Mouse (Mus musculus): ENCODE data around the gene Trpm5. TPM values are rescaled to one million over a fixed set of nuclear protein-coding genes. Genes with fewer than 3 reads are reported as not detected.

Gene Trpm5
- polyA plus RNA-seq, 1 experiment: not detected

GRCm38 (mm10) chr7:143122191-143122590, 27.7 kb upstream of the Trpm5 start:
- no peaks in the 10 kb centered on the region for H3K27me3 ChIP-seq (ENCODE audit: control insufficient read depth)
- H3K36me3 ChIP-seq (ENCODE audit: control insufficient read depth): no peaks in the 10 kb centered on the region
- H3K4me3 ChIP-seq (replicated peaks): no peak overlapping the region
- H3K9me3 ChIP-seq (ENCODE audit: control insufficient read depth, low read length): no peaks in the 10 kb centered on the region
- TF ChIP-seq GATA1 (IDR thresholded peaks at IDR 0.05; ENCODE audit: low read length): no peak
- TF ChIP-seq TAL1 (IDR thresholded peaks at IDR 0.05; ENCODE audit: low read length): no peak
- no peaks in the 10 kb centered on the region; the same call in 1 of the 2 replicates for H3K4me1 ChIP-seq (ENCODE audit: control insufficient read depth)

DNA sequence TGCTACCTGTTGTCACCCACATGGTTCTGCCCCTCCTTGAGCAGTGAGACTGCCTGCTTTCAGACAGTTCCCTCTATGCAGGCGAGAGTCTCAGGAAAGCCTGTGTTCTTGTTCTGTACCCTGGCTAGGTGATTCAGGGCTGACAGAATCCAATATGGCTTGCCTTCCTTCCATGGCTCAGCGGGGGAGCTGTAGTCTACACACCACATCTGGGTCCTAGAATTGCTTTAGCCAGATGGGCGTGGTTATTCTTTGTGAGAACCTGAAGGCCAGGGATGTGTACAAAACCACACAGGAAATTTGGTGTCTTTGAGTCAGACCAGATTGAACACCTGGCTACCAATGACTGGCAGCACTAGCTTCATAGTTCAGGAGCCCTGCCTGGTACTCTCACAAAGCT, 25.4 kb upstream of the Trpm5 start:
- no peaks in the 10 kb centered on the region for H3K27me3 ChIP-seq (ENCODE audit: control insufficient read depth)

DNA sequence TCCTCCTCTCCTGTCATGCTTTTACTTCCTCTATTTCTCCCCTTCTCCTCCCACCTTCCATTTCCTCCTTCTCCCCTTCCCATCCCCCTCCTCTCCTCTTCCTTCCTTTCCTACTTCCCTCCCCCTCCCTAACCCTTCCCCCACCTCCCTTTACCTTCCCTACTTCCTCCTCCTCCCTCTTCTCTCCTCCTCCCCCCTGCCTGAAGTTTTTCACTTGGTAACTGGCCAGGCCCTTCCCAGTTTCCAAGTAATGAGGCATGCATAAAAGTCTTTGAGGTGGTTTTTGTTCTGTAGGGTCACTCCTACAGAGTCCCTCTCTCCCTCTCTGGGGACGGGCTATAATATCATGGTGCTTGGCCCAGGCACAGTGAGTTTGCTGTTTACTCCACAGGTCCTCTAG, 25.0 kb upstream of the Trpm5 start:
- H3K9me3 ChIP-seq (ENCODE audit: control insufficient read depth, low read length): no peaks in the 10 kb centered on the region
- H3K4me3 ChIP-seq (replicated peaks): no peak overlapping the region
- no peak for TF ChIP-seq TAL1 (IDR thresholded peaks at IDR 0.05; ENCODE audit: low read length)
- no peak for TF ChIP-seq GATA1 (IDR thresholded peaks at IDR 0.05; ENCODE audit: low read length)
- H3K27me3 ChIP-seq (ENCODE audit: control insufficient read depth): no peaks in the 10 kb centered on the region
- no peaks in the 10 kb centered on the region for H3K36me3 ChIP-seq (ENCODE audit: control insufficient read depth)
- no peaks in the 10 kb centered on the region; the same call in 1 of the 2 replicates for H3K4me1 ChIP-seq (ENCODE audit: control insufficient read depth)

More for the DNA sequence above, 25.4 kb upstream of the Trpm5 start:
- TF ChIP-seq GATA1 (IDR thresholded peaks at IDR 0.05; ENCODE audit: low read length) (no peak), TAL1 (IDR thresholded peaks at IDR 0.05; ENCODE audit: low read length) (no peak)
- Histone ChIP-seq H3K36me3 (ENCODE audit: control insufficient read depth) (no peaks in the 10 kb centered on the region), H3K4me3 (replicated peaks) (no peak overlapping the region), H3K4me1 (ENCODE audit: control insufficient read depth) (no peaks in the 10 kb centered on the region; the same call in 1 of the 2 replicates), H3K9me3 (ENCODE audit: control insufficient read depth, low read length) (no peaks in the 10 kb centered on the region)

- TF ChIP-seq TAL1 (IDR thresholded peaks at IDR 0.05; ENCODE audit: low read length) (no peak), GATA1 (IDR thresholded peaks at IDR 0.05; ENCODE audit: low read length) (no peak)
- no peaks in the 10 kb centered on the region for H3K36me3 ChIP-seq (ENCODE audit: control insufficient read depth)
- no peaks in the 10 kb centered on the region for H3K9me3 ChIP-seq (ENCODE audit: control insufficient read depth, low read length)
- no peaks in the 10 kb centered on the region for H3K27me3 ChIP-seq (ENCODE audit: control insufficient read depth)
- H3K4me3 ChIP-seq (replicated peaks): no peak overlapping the region
- peaks cover 2% of the 10 kb centered on the region for H3K4me1 ChIP-seq (ENCODE audit: control insufficient read depth)
Observed at GRCm38 (mm10) chr7:143116521-143116920, 22.1 kb upstream of the Trpm5 start.

GRCm38 (mm10) chr7:143114773-143115172, 20.3 kb upstream of the Trpm5 start:
- peaks cover 2% of the 10 kb centered on the region for H3K4me1 ChIP-seq (ENCODE audit: control insufficient read depth)
- no peaks in the 10 kb centered on the region for H3K9me3 ChIP-seq (ENCODE audit: control insufficient read depth, low read length)
- H3K27me3 ChIP-seq (ENCODE audit: control insufficient read depth): peaks cover 2% of the 10 kb centered on the region
- TF ChIP-seq TAL1 (IDR thresholded peaks at IDR 0.05; ENCODE audit: low read length): no peak
- TF ChIP-seq GATA1 (IDR thresholded peaks at IDR 0.05; ENCODE audit: low read length): no peak
- no peak overlapping the region for H3K4me3 ChIP-seq (replicated peaks)
- H3K36me3 ChIP-seq (ENCODE audit: control insufficient read depth): no peaks in the 10 kb centered on the region

- Histone ChIP-seq H3K9me3 (ENCODE audit: control insufficient read depth, low read length) (no peaks in the 10 kb centered on the region), H3K36me3 (ENCODE audit: control insufficient read depth) (no peaks in the 10 kb centered on the region), H3K4me1 (ENCODE audit: control insufficient read depth) (peaks cover 2% of the 10 kb centered on the region), H3K4me3 (replicated peaks) (no peak overlapping the region), H3K27me3 (ENCODE audit: control insufficient read depth) (peaks cover 25% of the 10 kb centered on the region)
- TF ChIP-seq TAL1 (IDR thresholded peaks at IDR 0.05; ENCODE audit: low read length): no peak
- TF ChIP-seq GATA1 (IDR thresholded peaks at IDR 0.05; ENCODE audit: low read length): no peak
Observed at GRCm38 (mm10) chr7:143112395-143112794, 18.0 kb upstream of the Trpm5 start.

DNA sequence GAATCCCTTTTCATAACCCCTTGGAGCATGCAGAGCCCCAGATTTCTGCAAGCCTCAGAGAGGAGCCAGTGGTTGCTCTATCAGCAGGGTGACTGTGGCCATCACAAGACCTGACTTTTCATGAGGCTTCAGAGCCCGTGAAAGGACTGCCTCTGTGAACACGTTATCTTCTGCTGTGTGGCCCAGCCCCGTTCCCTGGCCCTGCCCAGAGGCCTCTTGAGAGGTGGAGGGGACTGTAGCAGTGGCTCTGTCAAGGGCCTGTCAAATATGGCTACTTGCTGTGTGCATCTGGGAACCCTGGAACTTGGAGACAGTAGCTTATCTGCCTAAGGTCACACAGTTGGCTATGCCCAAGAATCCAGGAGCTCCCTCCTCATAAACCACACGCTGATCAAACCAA, 17.3 kb upstream of the Trpm5 start:
- Histone ChIP-seq H3K4me3 (replicated peaks) (no peak overlapping the region), H3K36me3 (ENCODE audit: control insufficient read depth) (no peaks in the 10 kb centered on the region), H3K27me3 (ENCODE audit: control insufficient read depth) (peaks cover 31% of the 10 kb centered on the region), H3K4me1 (ENCODE audit: control insufficient read depth) (peaks cover 4% of the 10 kb centered on the region), H3K9me3 (ENCODE audit: control insufficient read depth, low read length) (no peaks in the 10 kb centered on the region)
- TF ChIP-seq GATA1 (IDR thresholded peaks at IDR 0.05; ENCODE audit: low read length) (no peak), TAL1 (IDR thresholded peaks at IDR 0.05; ENCODE audit: low read length) (no peak)

- H3K9me3 ChIP-seq (ENCODE audit: control insufficient read depth, low read length): no peaks in the 10 kb centered on the region
- H3K4me1 ChIP-seq (ENCODE audit: control insufficient read depth): peaks cover 4% of the 10 kb centered on the region
- H3K27me3 ChIP-seq (ENCODE audit: control insufficient read depth): peaks cover 41% of the 10 kb centered on the region
- TF ChIP-seq TAL1 (IDR thresholded peaks at IDR 0.05; ENCODE audit: low read length) (no peak), GATA1 (IDR thresholded peaks at IDR 0.05; ENCODE audit: low read length) (no peak)
- no peak overlapping the region for H3K4me3 ChIP-seq (replicated peaks)
- no peaks in the 10 kb centered on the region for H3K36me3 ChIP-seq (ENCODE audit: control insufficient read depth)
Observed at GRCm38 (mm10) chr7:143110803-143111202, 16.4 kb upstream of the Trpm5 start.

DNA sequence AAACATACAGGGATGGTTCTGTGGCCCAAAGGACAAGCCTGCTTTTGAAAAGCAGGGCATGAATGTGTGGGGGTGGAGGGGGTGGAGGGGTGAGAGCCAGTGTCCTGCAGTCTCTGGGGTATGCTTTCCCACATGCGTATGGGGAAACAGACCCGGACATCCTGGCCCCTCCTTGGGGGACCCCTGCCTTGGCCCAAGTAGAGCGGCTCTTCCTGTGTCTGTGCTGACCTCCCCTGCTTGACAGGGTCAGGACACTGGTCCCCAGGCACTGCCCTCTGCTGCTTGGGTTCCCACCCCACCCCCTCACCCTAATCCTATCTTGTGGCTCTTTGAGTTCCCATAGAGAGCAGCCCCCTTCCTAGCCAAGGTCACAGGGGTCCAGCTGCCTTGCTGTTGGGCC, 15.3 kb upstream of the Trpm5 start:
- peaks cover 4% of the 10 kb centered on the region for H3K4me1 ChIP-seq (ENCODE audit: control insufficient read depth)
- TF ChIP-seq TAL1 (IDR thresholded peaks at IDR 0.05; ENCODE audit: low read length) (no peak), GATA1 (IDR thresholded peaks at IDR 0.05; ENCODE audit: low read length) (no peak)
- H3K36me3 ChIP-seq (ENCODE audit: control insufficient read depth): no peaks in the 10 kb centered on the region
- H3K9me3 ChIP-seq (ENCODE audit: control insufficient read depth, low read length): no peaks in the 10 kb centered on the region
- peaks cover 52% of the 10 kb centered on the region for H3K27me3 ChIP-seq (ENCODE audit: control insufficient read depth)
- H3K4me3 ChIP-seq (replicated peaks): no peak overlapping the region

GRCm38 (mm10) chr7:143108996-143109660, 14.7 kb upstream of the Trpm5 start:
- no peaks in the 10 kb centered on the region for H3K36me3 ChIP-seq (ENCODE audit: control insufficient read depth)
- peaks cover 4% of the 10 kb centered on the region for H3K4me1 ChIP-seq (ENCODE audit: control insufficient read depth)
- H3K4me3 ChIP-seq (replicated peaks): no peak overlapping the region
- H3K9me3 ChIP-seq (ENCODE audit: control insufficient read depth, low read length): no peaks in the 10 kb centered on the region
- peaks cover 54% of the 10 kb centered on the region for H3K27me3 ChIP-seq (ENCODE audit: control insufficient read depth)
- no peak for TF ChIP-seq TAL1 (IDR thresholded peaks at IDR 0.05; ENCODE audit: low read length)
